Mouse (Mus musculus): ENCODE measurements around the gene Adamtsl5. TPM values are rescaled to one million over a fixed set of nuclear protein-coding genes. Genes with fewer than 3 reads are reported as not detected.
A peak's percentile ranks its signal among the peaks of the same experiment; 100 is the strongest.

Gene Adamtsl5
- total and polyA plus RNA-seq, 3 experiments, result 71.9 to 85.2 (median 84.5) TPM

GRCm38 (mm10) chr10:80390697-80391096 is 42.5 kb upstream of the Adamtsl5 start:
- intact Hi-C loops (cut with DNase I), result no loop called here
- 72% methylated on average over 9 of the region's 9 CpGs for WGBS
- Histone ChIP-seq H3K4me1 (ENCODE audit: control insufficient read depth, insufficient read depth, low read length) (peaks cover 2% of the 10 kb centered on the region; the same call in 1 of the 2 replicates), H3K9ac (ENCODE audit: low read depth, low read length) (no peak overlapping the region), H3K27me3 (ENCODE audit: control insufficient read depth, insufficient read depth, low read length) (no peaks in the 10 kb centered on the region), H3K79me2 (replicated peaks; ENCODE audit: control insufficient read depth, insufficient read depth, low read length) (peaks cover 4% of the 10 kb centered on the region), H3K27ac (no peak overlapping the region), H3K4me3 (no peak overlapping the region), H3K36me3 (ENCODE audit: control insufficient read depth, insufficient read depth, low read length) (no peaks in the 10 kb centered on the region)
- no peak for DNase-seq
- no peak for TF ChIP-seq CTCF (IDR thresholded peaks at IDR 0.05)
- no peak for TF ChIP-seq POLR2A (IDR thresholded peaks at IDR 0.05; ENCODE audit: insufficient read depth, low read depth, low read length)
- TF ChIP-seq EP300 (IDR thresholded peaks at IDR 0.05; ENCODE audit: insufficient read depth, low read depth, low read length), result no peak

- 46% methylated on average over 4 of the region's 4 CpGs for WGBS
- intact Hi-C loops (cut with DNase I), result no loop called here
- H3K79me2 ChIP-seq (replicated peaks; ENCODE audit: control insufficient read depth, insufficient read depth, low read length), result peaks cover 4% of the 10 kb centered on the region
Observed at GRCm38 (mm10) chr10:80389185-80389708, 41.0 kb upstream of the Adamtsl5 start.

DNA sequence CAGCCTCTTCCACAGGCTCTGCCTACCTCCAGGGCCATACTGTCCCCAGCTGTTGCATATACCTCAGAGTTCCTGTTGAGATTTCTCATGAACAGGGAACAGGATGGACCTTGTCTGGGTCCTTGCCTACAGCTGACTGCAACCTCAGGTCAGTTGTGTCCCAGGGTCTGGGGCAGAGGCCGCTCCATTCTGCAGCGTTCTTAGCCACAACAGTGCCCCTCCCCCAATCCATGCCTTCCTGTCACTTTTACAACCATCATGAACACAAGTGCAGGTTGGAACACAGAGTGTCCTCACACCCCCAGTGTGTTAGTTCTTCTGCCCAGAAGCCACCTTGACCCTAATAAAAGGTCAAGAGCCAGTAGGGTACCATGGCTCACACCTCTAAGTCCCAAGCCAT is 40.5 kb upstream of the Adamtsl5 start:
- intact Hi-C loops (cut with DNase I), result no loop called here
- Histone ChIP-seq H3K9ac (ENCODE audit: low read depth, low read length) (no peak overlapping the region), H3K4me1 (ENCODE audit: control insufficient read depth, insufficient read depth, low read length) (peaks cover 5% of the 10 kb centered on the region), H3K79me2 (replicated peaks; ENCODE audit: control insufficient read depth, insufficient read depth, low read length) (peaks cover 4% of the 10 kb centered on the region), H3K27ac (no peak overlapping the region), H3K36me3 (ENCODE audit: control insufficient read depth, insufficient read depth, low read length) (no peaks in the 10 kb centered on the region), H3K4me3 (no peak overlapping the region), H3K27me3 (ENCODE audit: control insufficient read depth, insufficient read depth, low read length) (no peaks in the 10 kb centered on the region)
- no peak for DNase-seq
- TF ChIP-seq POLR2A (IDR thresholded peaks at IDR 0.05; ENCODE audit: insufficient read depth, low read depth, low read length) (no peak), CTCF (IDR thresholded peaks at IDR 0.05) (no peak), EP300 (IDR thresholded peaks at IDR 0.05; ENCODE audit: insufficient read depth, low read depth, low read length) (no peak)
- 33% methylated on average over 2 of the region's 2 CpGs for WGBS

More at GRCm38 (mm10) chr10:80389185-80389708, 41.0 kb upstream of the Adamtsl5 start:
- H3K9ac ChIP-seq (ENCODE audit: low read depth, low read length), result no peak overlapping the region
- DNase-seq, result no peak
- TF ChIP-seq POLR2A (IDR thresholded peaks at IDR 0.05; ENCODE audit: insufficient read depth, low read depth, low read length), result no peak
- no peak for TF ChIP-seq EP300 (IDR thresholded peaks at IDR 0.05; ENCODE audit: insufficient read depth, low read depth, low read length)
- TF ChIP-seq CTCF (IDR thresholded peaks at IDR 0.05), result no peak
- H3K36me3 ChIP-seq (ENCODE audit: control insufficient read depth, insufficient read depth, low read length), result no peaks in the 10 kb centered on the region
- no peaks in the 10 kb centered on the region for H3K27me3 ChIP-seq (ENCODE audit: control insufficient read depth, insufficient read depth, low read length)
- H3K27ac ChIP-seq, result no peak overlapping the region
- peaks cover 5% of the 10 kb centered on the region for H3K4me1 ChIP-seq (ENCODE audit: control insufficient read depth, insufficient read depth, low read length)
- no peak overlapping the region for H3K4me3 ChIP-seq

GRCm38 (mm10) chr10:80387522-80387959 is 39.3 kb upstream of the Adamtsl5 start, which contains the start of gene Mex3d:
TSS of gene Mex3d (minus strand) at chr10:80387659.
- Histone ChIP-seq H3K36me3 (ENCODE audit: control insufficient read depth, insufficient read depth, low read length) (no peaks in the 10 kb centered on the region), H3K4me1 (ENCODE audit: control insufficient read depth, insufficient read depth, low read length) (peaks cover 5% of the 10 kb centered on the region), H3K4me3 (peak within 1 kb of the TSS; percentile 57), H3K79me2 (replicated peaks; ENCODE audit: control insufficient read depth, insufficient read depth, low read length) (peaks cover 4% of the 10 kb centered on the region), H3K27me3 (ENCODE audit: control insufficient read depth, insufficient read depth, low read length) (no peaks in the 10 kb centered on the region), H3K9ac (ENCODE audit: low read depth, low read length) (peak within 1 kb of the TSS; percentile 91), H3K27ac (peak within 1 kb of the TSS; percentile 70)
- no peak for TF ChIP-seq CTCF (IDR thresholded peaks at IDR 0.05)
- no peak for TF ChIP-seq EP300 (IDR thresholded peaks at IDR 0.05; ENCODE audit: insufficient read depth, low read depth, low read length)
- peak; percentile 55 for TF ChIP-seq POLR2A (IDR thresholded peaks at IDR 0.05; ENCODE audit: insufficient read depth, low read depth, low read length)
- WGBS, result 18% methylated on average over 54 of the region's 61 CpGs
- peak; percentile 91 to 92 for DNase-seq
- intact Hi-C loops (cut with DNase I), result no loop called here

GRCm38 (mm10) chr10:80386735-80387471 is 38.7 kb upstream of the Adamtsl5 start:
- DNase-seq, result peak; percentile 35 to 53
- no peak for TF ChIP-seq EP300 (IDR thresholded peaks at IDR 0.05; ENCODE audit: insufficient read depth, low read depth, low read length)
- no peak for TF ChIP-seq CTCF (IDR thresholded peaks at IDR 0.05)
- no peak for TF ChIP-seq POLR2A (IDR thresholded peaks at IDR 0.05; ENCODE audit: insufficient read depth, low read depth, low read length)
- WGBS, result 5% methylated on average over 81 of the region's 94 CpGs
- H3K4me1 ChIP-seq (ENCODE audit: control insufficient read depth, insufficient read depth, low read length), result peaks cover 5% of the 10 kb centered on the region
- H3K27ac ChIP-seq, result peak overlapping the region; percentile 23
- peaks cover 4% of the 10 kb centered on the region for H3K79me2 ChIP-seq (replicated peaks; ENCODE audit: control insufficient read depth, insufficient read depth, low read length)
- peak overlapping the region; percentile 91 for H3K9ac ChIP-seq (ENCODE audit: low read depth, low read length)
- no peaks in the 10 kb centered on the region for H3K36me3 ChIP-seq (ENCODE audit: control insufficient read depth, insufficient read depth, low read length)
- intact Hi-C loops (cut with DNase I), result no loop called here
- H3K4me3 ChIP-seq, result peak overlapping the region; percentile 57
- no peaks in the 10 kb centered on the region for H3K27me3 ChIP-seq (ENCODE audit: control insufficient read depth, insufficient read depth, low read length)
